Mouse (Mus musculus): ENCODE results near the gene Eln.

Eln gene

DNA sequence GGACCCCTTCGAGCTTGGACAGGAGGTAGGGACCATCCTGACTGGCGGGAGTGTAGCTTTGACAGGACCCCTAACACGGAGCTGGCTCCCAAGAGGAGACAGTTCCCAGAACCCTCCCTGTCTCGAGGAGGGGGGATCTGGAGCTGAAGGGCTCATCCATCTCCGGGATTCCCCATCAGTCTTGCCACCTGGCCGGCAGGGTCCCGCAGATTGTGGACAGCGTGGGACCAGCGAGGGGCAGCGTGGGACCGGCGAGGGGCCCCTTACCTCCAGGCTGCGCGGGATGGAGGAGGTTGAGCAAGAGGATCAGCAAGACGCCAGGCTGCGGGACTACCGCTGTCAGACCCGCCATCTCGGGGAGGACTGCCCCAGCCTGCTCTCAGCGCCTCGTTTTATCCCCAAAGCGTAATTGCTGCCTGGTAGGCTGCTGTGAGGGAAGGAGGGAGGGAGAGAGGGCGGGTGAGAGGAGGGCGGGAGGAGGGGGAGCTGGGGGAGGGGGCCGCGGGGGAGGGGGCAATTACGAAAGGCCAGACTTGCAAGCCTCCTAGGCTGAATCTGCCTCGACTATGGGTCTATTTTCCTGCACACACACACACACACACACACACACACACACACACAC, at the start of gene Eln:
Eln (minus strand) TSS at position 434 of the 622 bp plus-strand sequence.
- DNase-seq (ENCODE audit: low spot score in 2 of 2) = no peak

DNA sequence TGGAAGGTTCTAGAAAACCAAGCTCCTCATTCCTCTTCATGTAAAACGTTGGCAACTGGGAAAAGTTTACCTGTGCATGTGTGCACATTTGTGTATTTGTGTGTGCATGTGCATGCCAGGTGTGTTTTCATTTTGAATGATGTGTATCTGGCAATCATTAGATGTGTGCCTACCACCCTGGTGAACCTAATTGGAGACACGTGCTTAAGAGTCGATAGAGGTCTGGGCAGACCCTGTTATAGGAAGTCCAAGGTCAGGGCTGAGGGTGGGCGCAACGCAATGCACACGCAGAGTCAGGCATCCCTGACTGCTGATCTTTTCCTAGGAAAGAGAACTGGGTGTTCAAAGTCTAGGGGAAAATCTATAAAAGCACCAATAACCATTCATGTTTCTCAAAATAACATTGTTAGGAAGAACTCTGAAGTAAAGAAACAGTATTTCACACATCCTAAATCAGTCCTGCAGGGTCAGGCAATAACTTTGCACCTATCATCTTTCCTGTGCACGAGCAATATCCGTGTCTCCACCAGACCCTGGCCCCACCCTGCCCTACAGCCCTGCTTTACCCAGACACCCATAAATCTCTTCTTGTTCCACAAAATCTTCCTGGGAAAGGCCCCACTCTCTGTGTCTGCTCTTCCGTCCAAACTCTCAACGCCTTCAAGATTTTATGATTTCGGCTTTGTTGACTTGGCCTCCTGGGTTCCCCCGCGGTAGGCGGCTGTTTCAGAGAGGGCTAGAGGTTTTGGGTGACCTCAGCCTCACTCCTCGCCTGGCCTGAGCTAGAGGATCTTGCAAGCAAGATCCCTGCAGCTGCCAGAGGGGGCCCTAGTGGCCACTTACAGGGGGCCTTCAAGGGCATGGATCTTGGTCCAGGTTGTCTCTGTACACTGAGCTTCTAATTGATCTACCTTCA, 43.2 kb upstream of the Eln start:
- no peak for DNase-seq (ENCODE audit: low spot score in 2 of 2)

DNA sequence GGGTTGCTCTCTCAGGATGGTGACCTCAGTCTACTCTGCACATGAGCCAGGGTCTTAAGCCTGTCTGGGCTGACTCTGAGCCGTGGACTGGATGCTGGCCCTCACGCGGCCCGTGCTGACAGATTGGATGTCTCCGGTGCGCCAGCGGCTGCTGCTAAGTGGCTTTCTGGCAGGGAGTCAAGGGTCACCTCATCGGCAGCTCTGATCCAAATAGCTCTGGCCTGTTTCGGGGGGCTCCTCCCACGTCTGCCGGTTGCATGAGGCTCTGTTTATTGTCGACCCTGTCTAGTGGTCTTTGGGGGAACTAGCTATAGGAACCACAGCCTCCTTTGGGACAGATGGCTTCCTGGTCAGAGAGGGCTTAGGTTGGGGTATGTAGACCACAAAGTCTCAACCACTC, 41.1 kb upstream of the Eln start:
- DNase-seq (ENCODE audit: low spot score in 2 of 2) = no peak

DNA sequence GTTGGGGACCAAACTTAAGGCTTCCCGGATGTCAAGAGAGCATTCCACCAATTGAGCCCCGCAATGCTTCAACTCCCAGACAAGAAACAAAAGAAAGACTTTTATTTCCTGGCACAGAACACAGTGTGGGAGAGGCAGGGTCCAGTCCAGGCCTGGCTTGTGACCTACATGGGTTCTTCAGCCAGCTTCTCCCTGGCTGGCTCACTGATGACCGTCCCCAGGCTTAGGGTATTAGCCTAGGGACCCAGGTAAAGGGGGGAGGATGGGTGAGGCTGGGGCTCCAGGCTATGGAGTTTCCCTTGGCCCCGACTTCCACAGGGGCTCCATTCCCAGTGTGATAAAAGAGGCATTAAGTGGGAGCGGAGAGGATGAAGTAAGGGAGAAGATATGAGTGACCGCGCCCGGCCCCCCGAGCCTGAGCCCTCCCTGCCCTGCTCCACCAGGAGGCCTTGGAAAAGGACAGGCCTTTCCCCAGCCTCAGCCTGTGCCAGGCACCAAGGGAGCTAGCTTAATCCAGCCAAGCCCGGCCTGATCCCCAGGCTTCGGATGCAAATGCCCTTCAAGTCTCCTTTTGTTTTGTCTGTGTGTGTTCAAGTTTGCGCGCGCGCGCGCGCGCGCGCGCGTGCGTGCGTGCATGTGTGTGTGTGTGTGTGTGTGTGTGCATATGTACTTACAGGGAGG, 38.7 kb upstream of the Eln start:
- DNase-seq (ENCODE audit: low spot score in 2 of 2) = no peak

DNA sequence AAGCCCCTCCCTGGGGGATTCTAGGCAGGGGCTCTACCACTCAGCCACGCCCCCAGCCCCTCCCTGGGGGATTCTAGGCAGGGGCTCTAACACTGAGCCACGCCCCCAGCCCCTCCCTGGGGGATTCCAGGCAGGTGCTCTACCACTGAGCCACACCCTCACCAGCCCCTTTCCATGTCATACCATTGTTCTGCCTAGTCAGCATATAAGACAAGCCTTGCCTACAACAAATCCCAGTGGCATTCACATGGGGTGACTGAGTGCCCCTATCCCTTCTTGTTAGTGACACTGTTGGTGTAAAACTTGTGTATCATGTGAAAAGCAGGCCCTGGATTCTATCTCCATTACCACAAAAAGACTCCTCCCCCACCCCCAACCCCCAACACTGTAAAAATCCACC, 36.7 kb upstream of the Eln start:
- no peak for DNase-seq (ENCODE audit: low spot score in 2 of 2)

DNA sequence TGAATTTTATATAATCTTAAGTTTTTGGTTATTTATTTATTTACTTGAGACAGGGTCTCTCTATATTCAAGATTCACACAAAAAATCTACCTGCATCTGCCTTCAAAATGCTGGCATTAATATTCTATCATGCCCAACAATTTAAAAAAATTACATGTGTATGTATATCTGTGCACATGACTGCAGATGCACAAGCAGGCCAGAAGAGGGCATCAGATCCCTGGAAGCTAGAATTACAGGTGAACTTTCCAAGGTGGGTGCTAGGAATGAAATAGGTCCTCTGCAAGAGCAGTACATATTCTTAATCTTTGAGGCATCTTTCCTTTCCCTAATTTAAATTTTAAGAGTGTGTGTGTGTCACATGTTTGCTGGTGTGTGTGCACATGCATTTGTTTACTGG, 33.8 kb upstream of the Eln start:
- DNase-seq (ENCODE audit: low spot score in 2 of 2) = no peak

DNA sequence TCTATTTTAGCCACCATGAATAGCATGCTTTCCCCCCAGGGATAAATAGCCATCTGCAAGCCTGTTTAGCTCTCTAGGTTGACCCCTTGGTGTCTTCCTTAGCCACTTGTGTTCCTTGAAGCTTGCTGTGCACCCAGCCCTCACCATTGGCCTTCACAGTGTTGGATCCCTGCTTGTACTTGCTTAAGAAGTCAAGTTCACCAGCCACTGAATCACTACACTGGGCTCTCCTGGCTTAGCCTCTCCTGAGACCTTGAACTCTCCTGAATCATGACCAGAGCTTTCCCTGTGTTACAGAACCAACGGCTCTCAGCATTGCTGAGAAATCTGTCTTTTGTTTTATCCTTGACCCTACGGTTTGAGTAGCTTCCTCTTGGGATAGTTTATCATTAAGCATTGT, 33.0 kb upstream of the Eln start:
- DNase-seq (ENCODE audit: low spot score in 2 of 2) = no peak

DNA sequence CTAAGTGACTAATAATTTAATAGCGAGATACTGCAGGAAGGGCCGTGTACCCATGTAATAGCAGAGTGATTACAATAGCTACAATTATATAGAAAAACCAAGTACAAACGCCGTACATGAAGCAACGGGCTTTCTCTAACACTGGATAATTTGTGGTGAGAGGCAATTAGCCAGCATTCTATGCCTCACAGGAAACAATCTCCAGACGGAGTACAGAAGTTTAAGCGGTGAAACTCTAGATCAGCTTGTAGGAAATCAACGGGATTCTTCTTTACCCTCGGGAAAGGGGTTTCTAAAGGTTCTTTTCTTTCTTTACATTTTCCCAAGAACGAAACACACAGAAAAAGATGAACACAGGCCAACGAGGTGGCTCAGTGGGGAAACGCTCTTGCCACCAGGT, 29.4 kb upstream of the Eln start:
- no peak for DNase-seq (ENCODE audit: low spot score in 2 of 2)

DNA sequence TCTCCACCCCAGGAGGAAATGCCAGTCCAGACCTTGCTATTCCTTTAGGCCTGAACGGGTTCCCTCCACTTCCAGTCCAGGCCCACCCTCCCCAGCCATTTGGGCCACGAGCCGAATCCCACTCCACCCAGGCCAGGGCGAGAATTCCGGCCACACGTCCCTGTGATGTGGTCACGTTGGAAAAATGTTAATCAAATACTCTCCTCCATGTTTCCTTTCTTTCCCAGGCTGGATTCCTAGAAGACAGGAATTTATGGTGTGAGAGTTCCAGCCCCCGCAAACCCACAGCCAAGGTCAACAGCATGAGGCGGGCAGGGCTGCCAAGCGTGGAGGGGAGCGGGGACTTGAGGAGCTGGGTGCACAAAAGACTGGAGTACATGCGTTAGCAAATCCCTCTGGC, 25.4 kb upstream of the Eln start:
- DNase-seq (ENCODE audit: low spot score in 2 of 2) = no peak

DNA sequence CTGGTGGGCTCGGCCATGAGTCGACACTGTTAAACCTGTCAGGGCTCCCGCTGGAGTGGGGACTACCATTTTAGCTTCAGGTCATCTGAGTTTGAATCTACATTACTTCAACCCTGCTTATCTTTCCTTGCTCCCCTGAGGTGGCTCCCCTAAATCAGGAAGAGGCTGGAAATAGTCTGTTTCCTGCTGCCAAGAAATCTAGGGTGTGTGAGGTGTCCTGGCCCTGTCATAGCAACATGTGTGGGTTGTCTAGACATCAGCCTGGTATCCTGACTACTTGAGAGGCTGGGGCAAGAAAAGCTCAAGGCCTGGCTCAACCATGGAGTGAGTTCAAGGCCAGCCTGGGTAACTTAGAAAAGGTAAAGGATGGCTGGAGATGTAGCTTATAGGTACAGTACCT, 24.6 kb upstream of the Eln start:
- DNase-seq (ENCODE audit: low spot score in 2 of 2) = no peak

DNA sequence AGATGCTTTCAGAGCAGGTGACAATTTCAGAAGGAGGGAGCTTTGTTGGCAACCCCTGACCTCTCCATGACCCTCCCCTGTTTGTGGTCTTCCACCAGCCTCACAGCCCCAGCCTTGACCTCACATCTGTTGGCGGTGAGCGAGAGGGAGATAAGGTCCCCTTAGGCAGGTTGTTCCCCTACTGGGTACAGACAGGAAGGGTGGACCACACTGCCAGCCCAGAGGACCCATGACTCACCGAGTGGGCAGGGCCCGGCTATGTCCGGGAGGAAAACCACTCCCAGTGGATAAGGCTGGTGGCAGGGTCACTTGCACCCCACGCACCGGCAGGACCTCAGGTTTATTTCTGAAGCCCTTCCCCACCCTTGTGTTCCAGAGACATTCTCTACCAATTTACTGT, 22.1 kb upstream of the Eln start:
- no peak for DNase-seq (ENCODE audit: low spot score in 2 of 2)

DNA sequence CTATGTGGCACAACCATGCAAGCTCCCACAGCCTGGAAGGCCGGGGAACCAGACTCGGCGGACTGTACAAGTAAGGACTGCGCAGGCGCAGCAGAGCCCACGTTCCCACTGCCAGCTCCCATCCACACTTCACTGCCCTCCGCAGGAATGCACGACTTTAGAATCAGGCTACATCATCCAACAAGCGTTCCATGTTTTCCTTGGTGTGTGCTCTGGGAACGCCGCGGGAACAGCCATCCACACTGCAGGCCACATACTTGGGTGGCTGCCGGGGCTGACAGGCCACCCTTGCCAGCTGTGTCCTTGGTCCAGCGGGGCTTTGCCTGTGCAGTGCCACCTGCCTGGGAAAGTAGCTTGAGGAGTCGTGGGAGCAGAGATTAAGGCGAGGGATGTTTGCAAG, 18.3 kb upstream of the Eln start:
- no peak for DNase-seq (ENCODE audit: low spot score in 2 of 2)

DNA sequence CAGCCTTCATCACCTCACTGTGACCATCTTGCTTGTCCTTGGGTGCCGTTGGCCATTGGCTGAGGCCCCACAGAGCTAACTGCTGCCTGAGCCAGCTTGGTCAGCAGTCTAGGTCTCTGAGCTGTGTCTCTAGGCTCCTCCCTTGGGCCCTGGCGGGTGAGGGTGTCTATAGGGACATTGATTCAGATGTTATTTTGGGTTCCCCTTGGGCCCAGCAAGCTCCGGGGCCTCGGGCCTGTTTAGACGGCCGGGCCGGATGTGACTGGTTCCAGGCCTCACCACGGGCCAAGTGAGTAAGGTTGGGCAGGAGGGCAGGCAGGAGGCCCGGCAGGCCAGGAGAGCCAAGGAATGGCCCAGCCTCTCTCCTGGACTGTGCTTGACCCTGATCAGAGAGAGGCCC, 16.2 kb upstream of the Eln start:
- no peak for DNase-seq (ENCODE audit: low spot score in 2 of 2)

DNA sequence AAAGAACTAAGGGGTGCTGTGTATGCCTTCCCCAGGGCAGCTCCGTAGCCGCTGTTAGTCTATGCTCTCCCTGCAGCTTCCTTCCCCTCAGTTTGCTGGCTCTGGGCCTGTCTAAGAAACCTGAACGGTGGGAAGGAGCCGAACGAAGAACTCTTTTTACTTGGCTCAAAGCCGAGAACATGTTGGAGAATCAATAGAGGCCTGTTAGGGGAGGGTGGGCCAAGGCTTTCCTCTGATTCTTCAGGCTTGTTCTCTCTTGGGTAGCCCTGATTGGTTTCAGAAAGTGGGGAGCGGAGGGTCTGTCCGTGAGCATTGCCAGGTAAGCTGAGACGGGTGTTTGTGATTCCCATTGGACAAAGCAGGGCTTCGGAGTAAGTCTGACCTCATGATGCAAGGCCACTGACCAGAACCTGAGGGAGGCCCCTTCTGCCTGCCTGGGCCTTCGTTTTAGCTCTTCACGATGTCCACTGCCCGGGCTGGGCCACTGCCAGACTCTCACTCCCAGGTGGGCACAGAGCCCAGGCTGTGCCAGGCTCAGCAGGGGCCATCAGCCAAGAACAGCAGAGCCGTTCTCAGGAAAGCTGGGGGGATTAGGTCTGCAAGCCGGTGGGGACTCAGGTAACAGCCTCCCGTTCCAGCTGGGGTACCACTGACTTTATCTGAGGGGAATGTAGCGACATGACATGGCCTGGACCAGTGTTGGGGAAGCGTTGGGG, 14.4 kb upstream of the Eln start:
- no peak for DNase-seq (ENCODE audit: low spot score in 2 of 2)

DNA sequence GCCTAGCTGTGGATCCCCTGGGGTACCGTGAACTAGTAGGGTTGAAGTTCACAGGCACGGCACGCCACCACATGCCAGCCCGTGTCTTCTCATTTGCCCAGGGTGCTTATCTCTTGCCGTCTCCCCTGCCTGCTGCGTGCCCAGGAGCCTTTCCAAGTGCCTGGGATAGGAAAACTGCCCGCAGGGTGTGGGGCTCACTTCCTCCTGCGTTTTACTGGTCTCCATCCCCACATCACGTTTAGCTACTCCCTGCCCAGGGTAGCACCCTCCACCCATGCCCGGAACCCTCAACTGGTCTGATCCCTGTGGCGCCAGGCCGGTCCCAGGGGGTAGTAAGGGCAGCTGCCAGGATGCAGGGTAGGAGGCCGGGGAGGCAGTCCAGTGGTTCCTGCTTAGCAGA, 8.9 kb upstream of the Eln start:
- DNase-seq (ENCODE audit: low spot score in 2 of 2) = no peak

DNA sequence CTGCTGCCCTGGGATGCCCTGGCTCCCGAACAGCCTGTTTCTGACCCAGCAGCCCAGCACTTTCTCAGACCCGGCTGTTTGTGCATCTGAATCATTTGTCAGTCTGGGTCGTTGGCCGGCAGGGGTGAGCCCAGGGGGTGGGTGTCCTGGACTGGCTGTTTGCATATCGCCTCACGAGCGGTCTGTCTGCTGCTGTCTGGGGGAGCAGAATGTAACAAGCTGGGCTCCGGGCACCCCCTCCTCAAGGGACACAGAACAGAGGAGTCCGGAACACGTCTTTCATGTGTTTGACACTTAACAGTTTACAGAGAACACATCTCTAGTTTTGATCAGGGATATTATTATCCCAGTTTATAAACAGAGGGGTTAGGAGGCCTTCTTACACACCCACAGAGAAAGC, 7.0 kb upstream of the Eln start:
- no peak for DNase-seq (ENCODE audit: low spot score in 2 of 2)

DNA sequence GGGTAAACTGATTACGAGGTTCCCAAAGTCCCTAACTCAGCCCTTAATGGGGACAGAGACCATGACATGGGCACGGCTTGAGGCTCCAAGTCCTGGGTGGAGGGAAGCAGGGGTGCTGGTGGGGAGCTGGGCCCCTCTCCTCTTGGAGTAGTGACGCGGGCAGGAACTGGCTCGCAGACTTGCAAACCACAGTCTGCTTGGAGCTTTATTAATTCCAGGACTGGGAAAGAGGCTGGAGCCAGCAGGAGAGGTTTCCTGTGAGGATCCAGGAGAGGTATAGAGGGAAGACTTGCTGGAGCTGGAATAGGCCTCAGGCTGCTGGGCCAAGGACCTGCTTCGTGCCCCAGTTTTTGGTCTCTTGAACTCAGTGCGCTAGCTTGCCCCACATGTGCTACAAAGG, 3.3 kb upstream of the Eln start:
- DNase-seq (ENCODE audit: low spot score in 2 of 2) = no peak

DNA sequence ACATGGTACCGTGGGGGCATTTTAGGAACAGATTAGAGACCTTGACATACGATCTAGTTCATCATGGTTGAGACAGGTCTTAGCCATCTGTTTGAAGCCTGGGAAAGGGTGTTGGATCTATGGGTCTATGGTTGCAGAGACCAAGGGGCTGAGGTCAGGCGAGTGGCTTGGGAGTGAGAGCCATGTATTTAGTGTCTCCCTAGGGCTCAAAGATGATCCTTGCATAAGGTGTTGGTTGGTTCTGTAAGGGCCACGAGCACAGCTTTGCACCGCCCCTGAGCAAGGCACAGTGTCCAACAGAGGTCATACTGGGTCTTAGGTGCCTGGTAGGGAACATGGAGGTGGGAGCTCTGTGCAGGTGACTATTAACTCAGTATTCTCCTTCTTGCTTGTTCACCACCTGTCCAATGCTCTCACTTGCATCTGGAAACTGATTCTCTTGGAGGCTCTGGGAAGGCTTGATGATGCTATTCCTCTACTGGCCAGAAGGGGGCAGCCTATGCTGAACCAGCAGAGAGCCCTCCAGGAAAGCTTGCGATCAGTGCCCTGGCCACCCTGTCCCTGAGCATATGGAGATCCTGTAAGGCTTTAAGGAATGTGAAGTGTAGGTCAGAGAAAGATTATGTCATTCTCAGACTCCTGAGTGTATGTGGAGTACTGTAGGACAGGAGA, 960 bp upstream of the Eln start:
- DNase-seq (ENCODE audit: low spot score in 2 of 2) = peak; percentile 10 to 22

DNA sequence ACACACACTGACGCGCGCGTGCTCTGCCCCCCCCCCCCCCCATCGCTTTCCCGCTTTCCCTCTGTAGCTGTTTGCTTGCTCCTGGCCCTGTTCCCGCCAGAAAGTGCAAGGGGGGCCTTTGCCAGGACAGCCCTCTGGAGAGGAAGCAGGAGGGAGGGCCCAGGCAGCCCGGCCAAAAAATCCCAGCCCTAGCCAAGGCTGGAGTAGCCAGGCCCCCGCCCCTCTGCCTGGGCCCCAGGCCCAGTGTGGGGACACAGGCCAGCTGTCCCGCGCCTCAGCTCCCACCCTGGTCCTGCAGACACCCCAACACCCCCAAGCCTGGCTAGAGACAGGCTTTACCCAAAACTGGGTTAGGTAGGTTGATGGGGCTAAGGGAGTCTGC, 380 bp upstream of the Eln start:
- DNase-seq (ENCODE audit: low spot score in 2 of 2) = no peak

DNA sequence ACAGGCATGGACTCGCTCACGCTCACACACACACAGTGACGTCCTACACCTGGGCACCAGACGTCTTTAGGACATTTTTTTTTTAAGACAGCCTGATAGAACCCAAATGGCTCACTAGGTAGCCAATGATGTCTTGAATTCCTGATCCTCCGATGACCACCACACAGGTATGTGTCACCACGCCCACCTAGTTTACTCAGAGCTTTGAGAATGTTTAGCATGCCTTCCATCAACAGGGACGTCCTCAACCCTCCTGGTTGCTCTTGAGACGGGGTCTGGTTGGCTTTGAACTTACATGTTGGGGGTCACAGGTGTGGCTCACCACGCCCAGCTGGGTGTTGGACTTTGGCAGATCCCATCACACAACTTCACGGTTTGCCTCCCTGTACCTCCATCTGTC, 922 bp downstream of the Eln start:
- no peak for DNase-seq (ENCODE audit: low spot score in 2 of 2)

DNA sequence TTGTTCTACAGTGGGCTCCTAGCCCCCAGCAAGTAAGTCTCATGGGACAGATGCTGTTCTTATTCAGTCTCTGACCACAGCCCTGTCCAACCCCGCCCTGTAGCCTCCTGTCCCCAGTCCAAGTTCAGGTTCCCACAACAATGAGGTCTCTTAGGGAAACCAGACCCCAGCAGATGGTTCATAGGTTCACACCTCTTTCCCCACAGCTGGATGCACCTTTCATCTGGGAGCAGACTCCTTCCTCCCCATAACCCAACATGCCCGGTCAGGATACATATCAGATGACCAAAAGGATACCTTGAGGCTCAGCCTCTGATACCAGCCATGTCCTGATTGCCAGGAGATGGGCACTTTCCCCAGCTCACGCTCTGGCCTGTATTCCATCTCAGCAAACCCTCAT, 1.3 kb downstream of the Eln start:
- no peak for DNase-seq (ENCODE audit: low spot score in 2 of 2)

DNA sequence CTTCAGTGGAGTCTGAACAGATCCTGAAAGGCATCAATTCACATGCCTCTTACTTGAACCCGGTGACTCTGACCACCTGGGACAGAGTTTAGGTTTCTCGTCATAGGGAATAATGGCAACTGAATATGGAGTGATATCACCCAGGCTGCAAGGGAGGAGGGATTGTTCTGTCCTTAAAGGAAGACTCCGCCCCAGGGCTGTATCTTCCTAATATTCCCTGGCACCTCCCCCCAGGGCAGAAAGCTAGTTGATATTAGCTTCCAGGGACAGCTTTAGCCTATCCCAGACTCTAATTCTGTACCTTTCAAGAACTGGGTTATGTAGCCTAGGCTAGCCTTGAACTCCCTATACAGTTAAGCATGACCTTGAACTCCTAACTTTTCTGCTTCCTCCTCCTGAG, 2.1 kb downstream of the Eln start:
- DNase-seq (ENCODE audit: low spot score in 2 of 2) = no peak

Measured in natural killer cell, adult 2 months (primary cell).